Mouse (Mus musculus) bone marrow, adult 2 months (tissue): Measurements from ENCODE around the gene Tpsab1. TPM values are rescaled to one million over a fixed set of nuclear protein-coding genes. Genes with fewer than 3 reads are reported as not detected.

Experiments used
- H3K27ac ChIP-seq: fragments of 200-500 bp; 2 replicates; pipeline ENCODE4 v1.5.1; 2012; ENCODE audit warnings: low read depth, mild to moderate bottlenecking, control low read depth, inconsistent platforms, low read length; ENCODE audit not compliant: control insufficient read depth, poor library complexity, insufficient read depth
- H3K4me1 ChIP-seq: fragments of 200-500 bp; 2 replicates; pipeline ENCODE4 v1.6.1; 2011; ENCODE audit warnings: low read length; ENCODE audit not compliant: control insufficient read depth, insufficient read depth
- H3K4me3 ChIP-seq: fragments of 200-500 bp; replicated peaks from 2 replicates; pipeline ENCODE3; 2011; ENCODE audit warnings: mild to moderate bottlenecking, low read depth, low read length, control low read depth; ENCODE audit not compliant: control insufficient read depth
- CTCF ChIP-seq: fragments of 200-500 bp; IDR thresholded peaks from 2 replicates; pipeline ENCODE4 v1.5.1; 2011; ENCODE audit warnings: low read length, control low read depth; ENCODE audit not compliant: control insufficient read depth, insufficient read depth
- POLR2A ChIP-seq: fragments of 200-500 bp; IDR thresholded peaks from 2 replicates; pipeline ENCODE4 v1.6.1; 2011; ENCODE audit warnings: low read depth, mild to moderate bottlenecking, control low read depth, low read length, borderline replicate concordance; ENCODE audit not compliant: control insufficient read depth
- WGBS: fragments of 180-500 bp; shearing (Covaris S2); methylation state at CpG from one replicate; pipeline ENCODE4 v1.1.7; 2018; 5-methylcytosine and 5-hydroxymethylcytosine counted together
- polyA plus RNA-seq: library from polyadenylated mRNA; stranded (reverse); fragments of >200 nt; gene quantifications from 2 replicates; pipeline ENCODE4 v1.2.4, GENCODE M21; 2011; ENCODE audit warnings: low replicate concordance; ENCODE audit not compliant: missing spikeins, insufficient read depth, insufficient read length

Gene Tpsab1
- polyA plus RNA-seq, 1 experiment, result not detected

- no peaks in the 10 kb centered on the region for H3K4me1 ChIP-seq
- no peak for TF ChIP-seq CTCF
- TF ChIP-seq POLR2A, result no peak
- WGBS, result 80% methylated on average over 6 of the region's 6 CpGs
- no peak overlapping the region for H3K27ac ChIP-seq
- H3K4me3 ChIP-seq, result no peak overlapping the region
These were observed 5.4 kb downstream of the Tpsab1 start for GRCm38 (mm10) chr17:25340003-25340402.

GRCm38 (mm10) chr17:25338218-25338617, 7.1 kb downstream of the Tpsab1 start:
- no peak for TF ChIP-seq POLR2A
- TF ChIP-seq CTCF, result no peak
- no peak overlapping the region for H3K27ac ChIP-seq
- H3K4me1 ChIP-seq, result no peaks in the 10 kb centered on the region
- 86% methylated on average over 4 of the region's 4 CpGs for WGBS
- no peak overlapping the region for H3K4me3 ChIP-seq

- Histone ChIP-seq H3K4me3 (no peak overlapping the region), H3K4me1 (peaks cover 1% of the 10 kb centered on the region; the same call in 1 of the 2 replicates), H3K27ac (no peak overlapping the region)
- 4% methylated on average over 8 of the region's 8 CpGs for WGBS
- TF ChIP-seq CTCF (peak; percentile 87), POLR2A (no peak)
These were observed 11.4 kb downstream of the Tpsab1 start for GRCm38 (mm10) chr17:25333943-25334342.

DNA sequence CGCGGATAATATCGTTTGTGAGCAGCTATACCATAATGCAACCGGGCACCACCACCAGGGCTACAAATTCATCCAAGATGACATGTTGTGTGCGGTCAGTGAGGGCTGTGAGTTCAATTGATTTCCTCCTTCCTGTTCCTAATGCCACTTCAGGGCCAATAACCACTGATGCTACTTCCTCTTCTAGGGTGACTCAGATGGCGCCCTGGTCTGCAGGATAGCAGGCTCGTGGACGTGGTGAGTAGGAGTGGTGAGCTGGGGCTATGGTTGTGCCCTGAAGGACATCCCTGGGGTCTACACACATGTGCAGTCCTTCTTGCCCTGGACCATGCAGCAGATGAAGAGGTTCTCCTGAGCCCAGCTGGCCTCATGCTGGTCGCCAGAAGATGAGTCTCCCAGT, 13.0 kb downstream of the Tpsab1 start:
- Histone ChIP-seq H3K4me3 (no peak overlapping the region), H3K4me1 (peaks cover 1% of the 10 kb centered on the region; the same call in 1 of the 2 replicates), H3K27ac (no peak overlapping the region)
- WGBS, result 5% methylated on average over 9 of the region's 9 CpGs
- TF ChIP-seq CTCF, result no peak
- no peak for TF ChIP-seq POLR2A

DNA sequence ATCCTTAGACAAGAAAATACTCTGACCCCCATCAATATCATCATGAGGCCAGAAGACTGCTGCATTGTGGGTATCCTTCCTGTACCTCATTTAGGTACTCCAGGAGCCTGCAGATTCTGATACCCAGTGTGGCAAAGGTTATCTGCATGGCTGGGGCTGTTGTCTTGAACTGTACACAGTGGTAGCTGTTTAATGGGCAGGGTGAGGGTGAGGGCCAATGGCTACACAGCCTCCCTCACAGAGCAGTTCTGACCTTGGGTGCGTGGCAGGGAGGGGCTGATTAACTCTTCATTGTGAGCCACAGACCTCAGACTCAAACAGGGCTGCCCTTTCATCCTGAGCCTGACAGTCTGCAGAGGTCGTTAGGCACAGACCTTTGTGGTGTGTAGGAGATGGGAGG, 22.4 kb downstream of the Tpsab1 start:
- 18% methylated on average over 2 of the region's 2 CpGs for WGBS
- no peak overlapping the region for H3K4me3 ChIP-seq
- no peaks in the 10 kb centered on the region for H3K4me1 ChIP-seq
- no peak overlapping the region for H3K27ac ChIP-seq
- TF ChIP-seq CTCF (no peak), POLR2A (no peak)

DNA sequence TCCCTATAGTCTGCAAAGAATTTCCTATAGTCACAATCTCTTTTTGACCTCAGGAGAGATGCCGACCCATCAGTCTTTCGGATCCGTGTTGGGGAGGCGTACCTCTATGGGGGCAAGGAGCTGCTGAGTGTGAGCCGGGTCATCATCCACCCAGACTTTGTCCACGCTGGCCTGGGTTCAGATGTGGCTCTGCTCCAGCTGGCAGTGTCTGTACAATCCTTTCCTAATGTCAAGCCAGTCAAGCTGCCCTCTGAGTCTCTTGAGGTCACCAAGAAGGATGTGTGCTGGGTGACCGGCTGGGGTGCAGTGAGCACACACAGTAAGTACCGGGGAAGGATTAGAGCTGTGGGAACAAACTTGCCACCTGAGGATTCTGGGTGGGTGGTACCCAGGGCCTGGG, 24.5 kb downstream of the Tpsab1 start:
- WGBS, result 78% methylated on average over 8 of the region's 8 CpGs
- H3K4me3 ChIP-seq, result no peak overlapping the region
- H3K27ac ChIP-seq, result no peak overlapping the region
- TF ChIP-seq POLR2A, result no peak
- no peak for TF ChIP-seq CTCF
- H3K4me1 ChIP-seq, result no peaks in the 10 kb centered on the region

DNA sequence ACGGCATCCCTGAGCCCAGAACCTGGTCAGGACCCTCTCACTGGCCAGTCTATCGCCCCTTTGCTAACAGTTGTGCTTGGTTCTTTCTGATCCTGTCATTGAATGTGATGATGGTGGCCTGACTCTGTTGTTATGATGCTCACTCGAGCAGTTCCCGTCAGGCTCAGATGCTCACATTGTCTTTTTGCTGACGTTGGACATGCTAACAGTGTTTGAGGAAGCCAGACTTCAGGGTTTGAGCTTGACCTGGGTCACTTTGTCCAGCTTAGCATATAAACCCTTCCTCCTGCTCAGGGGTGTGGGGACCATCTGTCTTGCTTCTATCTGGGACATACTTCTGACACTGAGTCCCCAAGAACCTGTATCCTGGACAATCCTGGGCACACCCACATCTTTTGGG, 27.0 kb downstream of the Tpsab1 start, which contains the start of gene Prss29:
Gene Prss29, plus strand, starts transcription at position 301 of the 400 bp plus-strand sequence.
- Histone ChIP-seq H3K4me3 (no peak within 1 kb of the TSS), H3K4me1 (no peaks in the 10 kb centered on the region), H3K27ac (no peak within 1 kb of the TSS)
- no peak for TF ChIP-seq POLR2A
- no peak for TF ChIP-seq CTCF
- 65% methylated on average over 5 of the region's 5 CpGs for whole genome bisulfite sequencing

DNA sequence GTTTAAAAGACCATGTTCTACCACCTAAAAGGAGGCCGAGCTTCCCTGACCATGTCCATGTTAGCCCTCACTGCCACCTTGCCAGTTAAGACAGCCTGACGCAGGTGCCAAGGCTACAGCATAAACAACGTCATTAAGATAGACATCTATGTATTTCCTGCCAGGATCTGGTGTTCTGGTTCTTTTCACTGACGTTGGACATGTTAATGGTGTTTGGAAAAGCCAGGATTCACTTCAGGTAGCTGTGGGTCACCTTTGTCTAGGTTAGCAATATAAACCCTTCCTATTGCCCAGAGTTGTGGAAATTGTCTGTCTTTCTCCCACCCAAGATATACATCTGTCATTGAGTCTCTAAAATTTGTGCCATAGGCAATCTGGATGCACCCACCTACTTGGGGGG, 37.0 kb downstream of the Tpsab1 start, which contains the start of gene Prss28:
Gene Prss28, plus strand, starts transcription at position 301 of the 400 bp plus-strand sequence.
- H3K4me1 ChIP-seq, result no peaks in the 10 kb centered on the region
- WGBS, result 49% methylated on average over 4 of the region's 4 CpGs
- no peak within 1 kb of the TSS for H3K4me3 ChIP-seq
- TF ChIP-seq POLR2A (no peak), CTCF (no peak)
- H3K27ac ChIP-seq, result no peak within 1 kb of the TSS

DNA sequence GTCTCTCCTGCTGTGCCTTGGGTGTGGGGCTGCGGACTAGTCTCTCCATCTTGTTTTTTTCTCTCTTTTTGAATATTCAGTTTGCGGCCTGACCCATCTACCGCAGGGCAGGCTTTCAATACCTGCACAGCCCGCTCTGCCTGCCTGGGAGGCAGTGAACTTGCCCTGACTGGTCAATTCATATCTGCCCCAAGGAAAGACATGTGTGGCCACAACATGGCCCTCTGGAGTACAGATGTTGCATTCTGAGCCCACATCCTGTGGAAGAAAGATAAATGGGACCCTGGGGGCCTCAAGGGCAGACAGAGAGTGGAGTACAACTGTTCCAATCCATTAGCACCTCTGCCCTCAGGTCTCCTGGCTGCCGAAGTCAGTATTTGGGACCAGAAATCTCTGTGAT, 47.3 kb downstream of the Tpsab1 start, which contains the start of gene Prss34:
Gene Prss34, plus strand, starts transcription at position 301 of the 400 bp plus-strand sequence.
- Histone ChIP-seq H3K4me1 (peaks cover 1% of the 10 kb centered on the region), H3K4me3 (no peak within 1 kb of the TSS), H3K27ac (no peak within 1 kb of the TSS)
- WGBS, result 77% methylated on average over 5 of the region's 5 CpGs
- TF ChIP-seq CTCF (no peak), POLR2A (no peak)
